Mouse (Mus musculus): ENCODE data around the gene Gna15.

Gene Gna15

DNA sequence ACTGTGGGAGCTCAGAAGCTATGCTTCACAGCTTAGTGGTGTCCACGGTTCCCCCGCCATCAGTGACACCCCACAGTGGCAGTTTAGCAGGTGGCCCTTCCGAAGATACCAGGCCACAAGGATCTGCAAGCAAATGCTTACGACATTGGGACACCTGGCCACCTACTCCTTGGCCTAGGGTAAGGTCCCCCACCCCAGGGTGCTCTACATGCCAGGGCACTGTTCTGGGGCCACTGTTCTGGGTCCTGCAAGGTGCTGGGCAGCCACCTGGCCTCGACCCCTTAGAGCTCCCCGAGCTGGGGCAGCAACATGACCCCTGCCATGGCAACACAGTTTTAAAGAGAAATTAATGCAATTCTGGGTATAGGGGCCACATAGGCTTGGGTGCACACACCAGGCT lies 28.9 kb downstream of the Gna15 start:
- DNase-seq, result no peak

DNA sequence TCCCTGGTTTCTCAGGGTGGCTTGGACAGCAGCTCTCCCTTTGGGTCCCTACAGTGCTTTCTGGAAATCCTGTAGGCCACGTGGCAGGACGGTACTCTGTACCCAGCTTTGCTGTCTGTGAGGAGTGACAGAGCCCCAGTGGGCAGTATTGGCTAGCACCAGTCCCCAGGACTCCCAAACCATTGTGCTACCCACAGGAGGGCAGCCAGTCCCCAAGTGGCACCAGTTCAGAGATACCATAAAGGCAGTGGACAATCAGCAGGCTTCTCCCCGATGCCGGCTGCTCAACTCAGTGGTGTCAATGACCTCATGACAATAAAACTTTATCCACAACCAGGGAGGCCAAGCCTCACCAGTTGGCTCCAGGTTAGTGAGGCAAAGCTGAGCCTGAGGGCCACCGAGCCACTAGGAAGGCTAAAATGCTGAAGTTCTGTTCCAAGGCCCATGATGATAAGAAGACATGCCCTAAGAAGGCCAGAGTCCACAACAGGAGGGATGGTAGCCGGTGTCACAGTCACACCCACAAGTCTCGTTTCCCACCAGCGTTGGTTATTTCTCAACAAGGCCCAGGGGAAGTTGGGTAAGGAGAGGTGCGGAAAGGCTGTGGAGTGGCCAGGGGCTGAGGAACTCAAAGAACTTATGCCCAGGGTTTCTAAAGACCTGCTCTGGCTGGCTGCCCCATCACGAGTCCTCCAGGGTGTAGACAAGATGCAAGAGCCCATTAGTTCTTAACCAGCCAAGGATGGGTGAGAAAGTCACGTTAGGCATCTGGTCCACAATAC lies 29.6 kb downstream of the Gna15 start:
- no peak for DNase-seq

DNA sequence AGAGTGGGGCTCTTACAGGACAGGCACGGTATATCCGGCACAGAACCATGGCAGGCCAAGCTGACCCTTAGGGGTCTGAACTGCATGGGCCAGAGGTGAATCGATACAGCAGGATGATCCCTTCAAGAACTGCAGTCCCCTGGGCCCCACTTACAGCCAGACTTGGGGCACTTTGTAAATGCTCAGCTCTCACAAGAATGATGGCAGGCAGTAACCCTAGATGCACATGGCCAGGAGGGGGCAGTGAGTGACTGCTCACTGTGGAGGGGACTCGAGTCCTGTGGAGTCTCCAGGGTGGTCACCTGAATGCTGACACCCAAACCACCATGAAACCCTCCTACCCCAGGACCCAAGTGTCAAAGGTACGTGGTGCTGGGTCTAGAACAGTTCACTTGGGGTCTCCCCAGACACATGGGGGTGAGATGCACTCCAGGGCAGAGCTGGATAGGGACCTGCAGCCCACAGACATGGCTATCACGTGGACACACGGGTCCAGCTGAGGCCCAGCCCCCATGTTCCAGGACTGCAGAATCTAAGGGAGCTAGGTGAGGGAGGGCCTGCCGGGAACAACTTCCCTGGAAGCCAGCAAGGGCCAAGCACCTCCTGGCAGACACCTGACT lies 30.3 kb downstream of the Gna15 start:
- peak; percentile 9 for DNase-seq

DNA sequence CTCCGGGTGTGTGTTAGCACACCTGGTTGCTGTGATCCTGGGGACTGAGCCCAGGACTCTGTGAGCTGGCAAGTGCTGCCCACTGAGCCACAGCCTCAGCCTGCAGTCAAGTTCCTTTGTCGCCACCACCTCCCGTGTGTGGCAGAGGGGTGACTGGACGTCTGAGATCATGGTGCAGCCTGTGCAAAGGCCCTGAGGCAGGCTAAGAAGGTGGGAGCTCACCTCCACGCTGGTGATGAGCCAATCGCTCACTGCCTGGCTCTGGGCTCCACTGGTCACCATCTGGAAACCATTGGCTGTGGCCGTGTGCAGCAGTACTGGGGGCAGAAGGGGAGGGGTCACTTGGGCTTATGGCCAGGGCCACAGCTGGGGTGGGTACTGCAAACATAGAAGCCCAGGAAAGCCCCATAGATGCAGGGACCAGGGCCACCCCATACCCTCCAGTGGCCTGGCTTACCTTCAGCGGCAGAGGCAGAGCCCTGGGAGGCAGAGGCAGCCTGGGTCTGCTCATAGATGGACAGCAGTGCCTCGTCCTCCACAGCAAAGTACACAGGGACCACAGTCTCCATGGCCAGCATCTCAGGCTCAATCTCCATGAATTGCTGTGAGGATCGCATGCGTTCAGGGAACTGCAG lies 31.3 kb downstream of the Gna15 start:
- peak; percentile 6 for DNase-seq

DNA sequence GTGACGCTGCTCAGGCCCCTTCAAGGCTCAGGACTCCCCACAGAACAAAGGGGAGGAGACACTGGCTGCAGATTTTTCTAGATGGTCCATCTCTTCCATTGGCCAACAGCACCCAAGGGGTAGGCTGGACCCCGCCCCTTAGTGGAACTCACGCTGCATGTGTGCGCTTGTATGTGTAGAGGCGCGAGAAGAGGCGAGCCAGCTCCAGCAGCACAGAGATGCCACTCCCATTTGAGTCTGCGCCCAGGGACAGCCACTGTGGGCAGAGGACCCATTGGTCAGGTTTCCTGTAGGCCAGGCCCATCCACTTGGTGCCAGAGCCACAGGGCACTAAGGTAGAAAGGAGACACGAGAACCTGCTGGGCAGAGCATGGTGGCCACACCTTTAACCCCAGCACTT lies 33.0 kb downstream of the Gna15 start:
- DNase-seq, result no peak

DNA sequence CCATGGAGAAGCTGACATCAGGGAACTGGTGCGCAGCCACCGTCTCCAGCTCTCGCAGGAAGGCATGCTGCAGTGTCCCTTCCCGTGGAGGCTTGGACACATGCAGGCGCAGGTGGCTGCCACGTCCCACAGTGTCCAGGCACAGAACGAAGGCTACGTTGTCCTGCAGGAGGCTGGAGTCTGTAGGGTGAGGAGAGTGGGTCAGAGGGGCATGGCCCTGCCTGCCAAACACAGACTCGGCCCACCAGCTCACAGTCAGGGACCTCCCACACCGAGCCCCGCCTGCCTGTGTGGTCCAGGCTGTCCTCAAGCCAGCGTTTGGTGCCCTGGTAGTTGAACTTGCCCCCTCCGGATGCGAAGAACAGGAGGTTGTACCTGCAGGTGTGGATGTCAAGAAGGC lies 34.1 kb downstream of the Gna15 start:
- no peak for DNase-seq

DNA sequence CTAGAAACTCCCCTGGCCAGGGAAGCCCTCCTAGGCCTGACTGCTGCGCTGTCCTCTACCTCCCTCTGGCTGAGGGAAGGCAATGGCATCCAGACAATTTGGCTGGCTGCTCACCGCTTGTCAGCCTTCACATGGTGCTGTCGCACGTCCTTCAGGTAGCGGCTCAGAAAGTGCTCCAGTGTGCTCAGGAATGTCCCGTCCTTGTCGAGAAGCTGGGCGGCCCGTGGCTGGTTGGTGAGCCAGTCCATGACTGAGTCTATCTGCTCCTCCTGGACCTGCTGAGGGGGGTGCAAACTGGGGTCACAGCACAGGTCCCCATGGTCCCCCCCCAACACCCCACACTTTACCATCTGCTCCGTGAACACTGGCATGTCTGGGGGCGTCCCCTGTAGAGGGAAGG lies 35.9 kb downstream of the Gna15 start:
- DNase-seq, result no peak

DNA sequence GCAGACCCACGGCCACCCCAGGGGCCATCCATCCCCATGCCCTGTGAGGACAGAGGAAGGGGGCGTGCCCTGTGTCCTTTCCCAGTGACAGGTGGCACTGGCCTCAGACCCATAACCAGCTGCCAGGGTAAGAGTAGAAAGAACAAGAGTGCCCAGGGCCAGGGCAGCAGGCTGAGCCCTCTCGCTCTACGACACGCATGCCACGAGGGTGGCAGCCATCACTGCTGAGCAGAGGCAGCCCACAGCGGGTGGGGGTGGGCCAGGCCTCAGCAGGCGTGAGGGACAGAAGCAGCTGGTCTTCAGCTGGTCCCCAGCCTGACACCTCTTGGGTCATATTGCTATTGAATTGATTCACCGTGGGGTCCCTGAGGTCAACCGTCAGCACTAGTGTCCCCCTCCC lies 37.5 kb downstream of the Gna15 start:
- no peak for DNase-seq

DNA sequence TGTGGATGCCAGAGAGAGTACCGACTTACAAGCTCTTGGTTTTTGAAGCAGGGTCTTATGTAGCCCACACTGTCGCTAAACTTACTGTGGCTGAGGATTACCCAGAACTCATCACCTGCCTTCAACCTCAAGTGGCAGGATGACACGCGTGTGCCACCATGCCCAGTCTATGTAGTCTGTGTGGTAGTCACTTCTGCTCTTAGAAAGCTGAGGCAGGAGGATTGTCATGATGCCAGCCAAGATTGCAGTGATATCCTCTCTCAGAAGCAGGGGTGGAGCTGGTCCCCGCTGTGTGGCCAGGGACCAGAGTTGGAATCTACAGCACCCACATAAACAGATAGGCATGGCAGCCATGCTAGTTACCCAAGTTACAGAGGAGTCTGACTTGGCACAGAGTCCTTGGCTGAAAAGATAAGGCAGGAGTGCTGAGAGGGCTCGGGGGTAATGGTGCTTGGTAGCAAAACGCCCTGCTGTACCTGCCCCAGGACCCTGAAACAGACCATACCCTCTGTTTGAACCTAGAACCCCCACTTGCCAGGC lies 38.5 kb downstream of the Gna15 start:
- DNase-seq, result no peak

DNA sequence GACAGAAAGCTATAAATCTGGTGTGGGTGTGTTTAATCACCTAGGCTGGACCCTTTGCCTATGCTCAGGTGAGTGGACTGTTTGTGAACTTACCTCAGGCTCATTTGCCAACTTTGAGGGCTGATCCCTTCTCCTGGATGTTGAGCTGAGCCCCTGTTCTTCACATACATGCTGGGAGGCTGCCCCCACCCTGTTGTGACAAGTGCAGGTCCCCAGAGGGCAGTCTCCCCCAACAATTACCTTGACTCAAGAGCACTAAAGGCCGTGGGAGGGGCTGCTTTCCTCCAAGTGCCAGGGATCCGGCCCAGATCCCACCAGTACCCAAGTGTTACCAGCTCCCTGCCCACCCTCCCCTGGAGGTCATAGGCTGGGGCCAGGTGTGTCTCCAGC lies 39.0 kb downstream of the Gna15 start:
- no peak for DNase-seq

DNA sequence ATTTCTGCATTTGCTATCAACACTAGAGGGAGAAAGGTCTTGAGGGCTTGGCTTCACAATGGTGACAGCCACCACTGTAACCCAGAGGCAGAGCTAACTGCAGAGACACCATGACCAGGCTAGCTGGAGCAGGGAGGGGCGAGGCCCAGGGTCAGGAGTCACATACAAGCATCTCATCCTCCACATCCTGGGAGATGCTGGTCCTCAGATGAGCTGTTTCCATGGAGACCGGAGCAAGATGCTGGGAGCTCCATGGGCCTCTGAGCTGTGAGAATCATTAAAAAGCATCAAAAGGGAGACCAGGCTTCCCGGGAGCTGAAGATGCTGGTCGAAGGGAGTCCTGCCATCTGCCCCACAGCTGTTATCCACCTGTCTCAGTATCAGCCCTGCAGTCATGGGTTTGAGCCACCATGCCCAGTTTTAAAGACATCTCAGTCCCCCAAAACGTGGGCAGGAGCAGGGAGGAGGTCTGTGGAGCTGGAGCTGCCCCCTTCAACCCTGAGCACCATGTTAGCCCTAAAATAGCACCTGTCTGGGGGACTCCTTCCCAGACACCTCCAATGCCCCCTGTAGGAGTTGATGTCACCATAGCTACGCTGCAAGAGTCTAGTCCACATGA lies 39.5 kb downstream of the Gna15 start:
- no peak for DNase-seq

DNA sequence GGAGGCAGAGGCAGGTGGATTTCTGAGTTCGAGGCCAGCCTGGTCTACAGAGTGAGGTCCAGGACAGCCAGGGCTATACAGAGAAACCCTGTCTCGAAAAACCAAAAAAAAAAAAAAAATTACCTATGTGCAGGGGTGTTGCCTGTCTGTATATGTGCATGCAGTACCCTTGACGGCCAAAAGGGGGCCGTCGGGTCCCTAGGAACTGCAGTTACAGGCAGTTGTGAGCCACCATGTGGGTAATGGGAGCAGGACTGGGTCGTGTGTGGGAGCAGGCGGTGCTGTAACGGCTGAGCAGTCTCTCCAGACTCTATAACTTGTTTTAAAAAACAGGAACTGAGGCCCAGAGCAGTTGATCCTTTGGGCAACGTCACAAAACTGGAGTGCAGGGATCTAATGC lies 40.0 kb downstream of the Gna15 start:
- peak; percentile 67 for DNase-seq

DNA sequence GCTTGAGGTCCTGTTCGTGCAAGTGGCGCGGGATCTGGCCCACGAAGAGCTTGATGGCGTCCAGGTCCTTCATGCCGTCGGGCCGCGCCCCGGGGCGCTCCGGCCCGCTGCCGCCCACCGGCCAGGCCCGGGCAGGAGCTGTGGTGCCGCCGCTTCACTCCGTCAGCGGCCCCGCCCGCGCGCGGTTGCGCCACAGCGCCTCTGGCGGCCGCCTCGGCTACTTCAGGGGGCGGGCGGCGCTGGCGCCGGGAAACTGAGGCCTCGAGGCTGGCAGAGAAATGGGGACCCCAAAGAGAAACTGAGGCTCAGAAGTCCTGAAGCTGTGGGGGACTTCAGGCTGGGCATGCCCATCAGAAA lies 41.5 kb downstream of the Gna15 start, which contains the start of gene Celf5:
TSS of gene Celf5 (minus strand) at position 177 of the 357 bp plus-strand sequence.
- peak; percentile 63 for DNase-seq

DNA sequence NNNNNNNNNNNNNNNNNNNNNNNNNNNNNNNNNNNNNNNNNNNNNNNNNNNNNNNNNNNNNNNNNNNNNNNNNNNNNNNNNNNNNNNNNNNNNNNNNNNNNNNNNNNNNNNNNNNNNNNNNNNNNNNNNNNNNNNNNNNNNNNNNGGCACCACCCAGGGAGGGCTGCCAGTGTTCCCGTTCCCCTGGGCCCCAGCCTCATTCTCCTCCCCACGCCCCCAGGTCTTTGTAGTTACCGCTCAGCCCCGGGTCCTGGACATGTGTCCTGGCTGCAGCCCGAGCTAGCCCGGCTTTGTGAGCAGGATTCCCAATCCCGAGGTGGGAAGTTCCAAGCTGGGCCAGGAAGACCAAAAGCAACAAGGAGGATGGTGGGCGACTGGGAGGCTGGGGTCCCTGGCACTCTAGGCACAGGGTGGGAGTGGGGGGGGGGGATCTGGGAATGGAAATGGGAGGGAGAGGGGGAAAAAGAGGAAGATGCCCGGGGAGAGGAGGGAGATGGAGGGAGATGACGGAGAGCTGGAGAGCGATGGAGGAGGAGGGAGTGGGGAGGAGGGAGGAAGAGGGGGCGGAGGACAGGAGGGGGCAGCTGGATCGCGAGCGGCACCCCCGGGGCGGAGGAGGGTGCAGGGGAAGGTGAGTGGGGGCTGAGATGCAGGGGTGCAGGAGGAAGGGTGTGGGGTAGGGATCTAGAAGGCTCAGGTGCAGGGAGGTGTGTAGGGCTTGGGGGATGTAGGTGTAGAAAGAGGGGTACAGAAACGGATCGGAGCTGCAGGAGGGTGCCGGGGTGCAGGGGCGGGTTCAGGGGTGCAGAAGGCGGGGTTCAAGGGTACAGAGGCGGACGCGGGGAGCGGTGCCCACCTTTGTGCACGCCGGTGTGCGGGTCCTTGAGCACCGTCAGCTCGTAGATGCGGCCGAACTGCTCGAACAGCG lies 42.2 kb downstream of the Gna15 start:
- DNase-seq, result no peak

DNA sequence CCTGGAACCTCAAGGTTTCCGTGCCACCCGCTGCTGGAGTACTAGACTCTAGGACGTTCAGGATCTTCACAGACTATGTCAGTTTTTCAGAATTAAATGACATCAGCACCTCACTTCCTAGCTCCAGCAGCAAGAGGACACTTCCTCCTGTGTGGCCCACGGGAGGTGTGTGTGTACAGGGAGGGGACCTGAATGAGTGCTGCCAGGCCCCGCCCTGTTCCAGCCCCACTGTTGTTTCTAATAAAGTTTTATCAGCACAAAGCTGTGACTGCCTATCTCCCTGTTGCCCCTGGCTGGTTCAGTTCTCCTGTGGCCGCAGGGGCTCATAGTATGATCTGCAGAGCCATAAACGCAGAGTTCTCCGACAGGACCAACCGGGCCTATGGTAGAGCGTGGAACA lies 49.6 kb downstream of the Gna15 start:
- DNase-seq, result no peak

DNA sequence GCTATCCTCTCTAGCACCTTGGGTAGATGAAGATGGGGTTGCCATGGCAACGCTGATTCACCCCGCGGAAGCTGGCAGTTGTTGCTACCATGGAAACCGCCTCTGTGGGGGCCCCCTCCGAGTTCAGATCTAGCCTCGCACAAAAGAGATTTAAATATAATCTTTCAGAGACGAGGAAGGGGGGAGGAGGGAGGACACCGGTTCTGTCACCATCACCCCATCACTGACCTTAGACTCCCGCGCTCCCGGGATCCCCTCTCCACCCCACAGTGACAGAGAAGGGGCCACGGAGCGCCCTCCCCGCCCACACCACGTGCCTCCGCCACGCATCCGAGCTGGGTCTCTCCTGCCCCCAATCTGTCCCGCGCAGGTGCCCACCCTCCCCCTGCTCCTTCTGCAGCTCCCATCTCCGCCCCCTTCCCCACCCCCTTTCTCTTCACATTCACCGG lies 51.0 kb downstream of the Gna15 start:
- DNase-seq, result peak; percentile 92

DNA sequence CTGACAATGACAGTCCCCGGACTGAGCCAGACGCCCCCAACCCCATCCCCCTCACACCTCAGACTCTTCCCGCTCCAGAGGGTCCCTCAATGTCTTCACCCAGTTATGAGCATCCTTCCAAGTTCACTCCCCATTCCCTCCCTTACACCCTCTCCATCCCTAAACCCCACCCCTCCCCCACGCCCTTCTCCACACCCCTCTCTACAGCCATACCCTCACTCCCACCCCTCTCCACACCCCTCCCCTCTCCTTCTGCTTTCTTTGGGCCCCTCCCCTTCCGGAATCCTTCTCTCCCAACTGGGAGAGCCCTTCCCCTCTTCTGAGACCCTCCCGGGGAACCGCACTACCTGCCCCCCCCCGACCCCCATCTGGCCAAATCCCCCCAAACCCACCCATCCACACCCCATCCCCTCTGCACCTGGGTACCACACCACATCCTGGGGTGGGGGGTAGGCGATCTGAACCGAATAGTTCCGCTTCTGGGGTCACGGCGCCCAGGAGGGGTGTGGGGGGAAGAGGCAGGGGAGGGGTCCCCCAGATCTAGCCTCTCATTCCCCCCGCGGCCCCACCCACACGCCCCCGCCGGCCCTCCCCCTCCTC lies 51.5 kb downstream of the Gna15 start:
- no peak for DNase-seq

DNA sequence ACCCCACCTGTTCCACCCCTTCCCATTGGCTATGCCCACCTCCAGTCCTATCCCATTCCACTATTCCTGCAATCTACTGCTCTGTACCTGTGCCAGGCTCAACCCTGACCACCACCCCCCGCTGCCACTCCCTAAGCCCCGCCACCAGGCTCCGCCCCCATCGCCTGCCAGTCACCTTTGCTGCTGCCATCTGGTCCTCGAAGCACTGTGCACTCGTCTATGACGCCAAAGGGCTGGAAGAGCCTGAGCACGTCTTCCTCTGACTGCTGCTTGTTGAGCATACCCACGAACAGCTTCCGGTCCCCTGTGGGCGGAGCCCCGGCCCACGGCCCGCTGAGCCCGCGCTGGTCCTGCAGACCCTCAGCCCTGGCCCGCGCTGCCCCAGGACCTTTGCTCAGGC lies 53.6 kb downstream of the Gna15 start:
- DNase-seq, result peak; percentile 22

DNA sequence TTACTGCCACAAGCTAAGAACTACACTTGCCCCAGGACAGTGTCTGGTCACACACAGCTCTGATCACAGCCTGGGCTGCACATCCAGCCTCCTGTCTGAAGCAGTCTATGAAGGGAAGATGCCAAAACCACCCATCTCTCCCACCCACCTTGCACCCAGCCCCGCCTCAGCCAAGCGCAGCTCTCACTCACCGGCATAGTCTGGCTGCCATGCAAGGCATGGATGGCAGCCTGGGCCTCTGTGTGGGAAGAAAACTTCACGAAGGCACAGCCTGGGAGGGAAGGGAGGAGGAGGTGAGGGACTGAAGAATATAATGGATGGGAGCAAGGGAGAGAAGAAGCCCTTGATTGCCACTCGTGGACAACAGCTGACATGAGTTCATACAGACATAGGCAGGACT lies 54.8 kb downstream of the Gna15 start:
- DNase-seq, result peak; percentile 60

DNA sequence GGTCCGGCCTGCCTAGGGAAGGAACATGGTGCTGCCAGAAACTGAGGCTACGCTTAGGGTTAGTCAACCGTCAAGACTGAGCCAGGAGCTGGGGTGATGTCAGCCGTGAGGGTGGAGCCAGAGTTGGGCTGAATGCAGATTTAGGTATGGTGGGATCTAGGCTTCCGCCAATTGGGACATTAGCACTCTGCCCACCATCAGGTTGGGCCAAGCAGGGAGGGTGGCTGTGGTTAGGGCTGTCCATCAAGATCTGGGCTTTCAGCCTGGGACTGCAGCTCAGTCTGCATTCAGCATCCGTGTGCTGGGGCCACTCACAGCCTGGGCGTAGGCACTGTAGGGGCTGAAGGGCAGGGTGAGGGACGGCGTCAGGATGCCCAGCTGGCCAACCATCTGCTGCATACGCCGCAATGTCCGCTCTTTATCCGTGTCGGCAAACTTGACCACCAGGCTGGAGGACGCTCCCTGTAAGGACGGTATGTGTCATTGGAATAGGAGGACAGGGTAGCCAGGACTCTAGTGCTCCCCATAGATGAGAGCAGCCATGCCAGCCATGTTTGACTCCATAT lies 56.3 kb downstream of the Gna15 start:
- DNase-seq, result peak; percentile 8

DNA sequence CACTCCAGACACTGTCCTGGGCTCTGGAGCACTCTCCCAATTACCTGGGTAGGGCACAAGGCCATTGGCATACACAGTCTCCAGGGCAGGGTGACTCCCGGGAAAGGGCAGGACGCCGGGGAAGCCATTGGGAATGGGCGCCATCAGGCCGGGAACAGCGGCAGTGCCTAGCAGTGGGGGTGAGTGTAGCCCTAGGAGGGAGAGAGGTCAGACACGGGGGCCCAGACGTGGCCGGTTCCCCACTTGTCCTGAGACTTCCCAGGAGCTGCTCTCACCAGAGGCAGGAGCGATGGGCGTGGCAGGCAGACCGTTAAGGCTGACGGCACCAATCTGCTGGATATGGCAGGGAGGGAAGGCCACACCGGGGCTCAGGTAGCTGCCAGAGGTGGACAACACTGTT lies 57.1 kb downstream of the Gna15 start:
- peak; percentile 14 for DNase-seq

DNA sequence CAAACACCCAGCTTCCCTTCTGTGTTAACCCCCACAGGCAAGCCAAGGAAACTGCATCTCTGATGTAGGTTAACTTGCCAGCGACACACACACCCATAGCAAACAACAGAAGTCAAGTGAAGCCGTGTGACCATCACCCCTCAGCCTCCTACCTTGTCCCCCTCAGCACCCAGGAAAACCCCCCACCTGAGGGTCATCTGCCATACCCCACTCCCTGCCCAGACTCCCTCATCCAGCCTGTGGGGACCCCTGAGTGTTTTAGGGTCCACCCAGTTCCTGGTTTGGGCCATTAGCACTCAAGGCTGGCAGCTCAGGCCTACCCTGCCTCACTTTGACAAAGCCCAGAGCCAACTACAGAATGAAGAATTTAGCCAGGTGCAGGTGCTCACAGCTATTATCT lies 58.0 kb downstream of the Gna15 start:
- no peak for DNase-seq

Data from right cerebral cortex, postnatal 14 days (tissue).